Mouse (Mus musculus): ENCODE data around the gene Lonp1. TPM values are rescaled to one million over a fixed set of nuclear protein-coding genes. Genes with fewer than 3 reads are reported as not detected.

Lonp1 gene
- polyA plus RNA-seq (2014; fragmentation: Nextera tagmentation; extraction: Ambion mirVana): 56.0 and 56.3 TPM in 2 replicates

GRCm38 (mm10) chr17:56626754-56627470, at the start of gene Lonp1:
Gene Lonp1, minus strand, starts transcription at chr17:56626887.
- peak within 1 kb of the TSS; percentile 91 for H3K4me3 ChIP-seq (ENCODE audit: low read depth, low read length)
- DNase-seq (ENCODE audit: low spot score) (peak; percentile 99), ATAC-seq (ENCODE audit: insufficient read depth, low FRiP score, low TSS enrichment) (peak; percentile 91)
- H3K4me2 ChIP-seq (ENCODE audit: low read depth): peak within 1 kb of the TSS; percentile 95
- no peaks in the 10 kb centered on the region for H3K9me3 ChIP-seq (ENCODE audit: control insufficient read depth, low read length)
- peak within 1 kb of the TSS; percentile 83 for H3K9ac ChIP-seq (ENCODE audit: low read length)
- H3K4me1 ChIP-seq (ENCODE audit: control insufficient read depth, insufficient read depth, low read length): peaks cover 13% of the 10 kb centered on the region
- H3K36me3 ChIP-seq (ENCODE audit: control insufficient read depth, insufficient read depth, low read length): peaks cover 3% of the 10 kb centered on the region
- no peaks in the 10 kb centered on the region for H3K27me3 ChIP-seq (ENCODE audit: control insufficient read depth, insufficient read depth, low read length)
- under 1% methylated on average over 51 of the region's 51 CpGs for WGBS
- H3K27ac ChIP-seq (ENCODE audit: low read depth, low read length): peak within 1 kb of the TSS; percentile 56; the same call in 1 of the 2 replicates

DNA sequence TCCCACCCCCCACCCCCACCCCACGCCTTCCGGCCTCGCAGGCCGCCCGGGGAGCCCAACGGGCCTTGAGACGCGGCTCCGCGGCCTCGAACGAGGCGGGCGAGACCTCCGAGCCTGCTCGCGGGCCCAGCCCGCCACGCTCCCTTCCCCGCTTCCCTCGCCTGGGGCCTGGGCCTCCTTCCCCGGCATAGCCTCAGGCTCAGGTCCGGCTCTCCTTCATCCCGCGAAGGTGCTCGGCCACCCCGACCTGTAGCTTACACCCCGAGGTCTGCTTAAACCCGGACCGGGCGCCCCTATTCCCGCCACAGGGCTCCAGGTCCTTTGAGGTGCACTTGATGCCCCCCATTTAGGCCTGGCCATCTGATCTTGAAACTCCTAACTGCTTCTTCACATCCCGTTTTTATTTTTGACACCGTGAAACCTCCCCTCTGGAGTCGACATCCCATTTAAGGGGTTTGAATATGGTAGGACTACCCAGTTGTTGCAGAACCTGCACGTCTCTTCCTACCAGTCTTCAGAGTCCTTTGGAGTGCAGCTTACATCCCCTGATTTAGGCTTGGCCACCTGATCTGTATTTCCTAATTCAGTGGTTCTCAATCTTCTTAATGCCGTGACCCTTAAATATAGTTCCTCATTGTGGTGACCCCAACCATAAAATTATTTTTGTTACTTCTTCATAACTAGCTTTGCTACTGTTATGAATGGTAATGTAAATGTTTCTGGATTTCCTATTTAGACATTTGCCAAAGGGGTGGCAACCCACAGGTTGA, 47.1 kb upstream of the Lonp1 start:
- DNase-seq (ENCODE audit: low spot score) (no peak), ATAC-seq (ENCODE audit: insufficient read depth, low FRiP score, low TSS enrichment) (peak; percentile 29)
- peak overlapping the region; percentile 73 for H3K27ac ChIP-seq (ENCODE audit: low read depth, low read length)
- H3K9ac ChIP-seq (ENCODE audit: low read length): peak overlapping the region; percentile 97
- 2% methylated on average over 35 of the region's 37 CpGs for WGBS
- no peaks in the 10 kb centered on the region for H3K27me3 ChIP-seq (ENCODE audit: control insufficient read depth, insufficient read depth, low read length)
- H3K4me3 ChIP-seq (ENCODE audit: low read depth, low read length): peak overlapping the region; percentile 98
- H3K36me3 ChIP-seq (ENCODE audit: control insufficient read depth, insufficient read depth, low read length): 0 out of 2 replicates have a peak, but pooled peaks cover 8% of the 10 kb centered on the region
- H3K4me2 ChIP-seq (ENCODE audit: low read depth): peak overlapping the region; percentile 79
- H3K4me1 ChIP-seq (ENCODE audit: control insufficient read depth, insufficient read depth, low read length): peaks cover 14% of the 10 kb centered on the region
- no peaks in the 10 kb centered on the region for H3K9me3 ChIP-seq (ENCODE audit: control insufficient read depth, low read length)

GRCm38 (mm10) chr17:56672941-56673646, 46.4 kb upstream of the Lonp1 start, which contains the start of gene Ranbp3:
Gene Ranbp3, plus strand, starts transcription at chr17:56673294.
- H3K4me1 ChIP-seq (ENCODE audit: control insufficient read depth, insufficient read depth, low read length): peaks cover 14% of the 10 kb centered on the region
- H3K27me3 ChIP-seq (ENCODE audit: control insufficient read depth, insufficient read depth, low read length): no peaks in the 10 kb centered on the region
- H3K4me2 ChIP-seq (ENCODE audit: low read depth): peak within 1 kb of the TSS; percentile 79
- ATAC-seq (ENCODE audit: insufficient read depth, low FRiP score, low TSS enrichment) (peak; percentile 88), DNase-seq (ENCODE audit: low spot score) (peak; percentile 100)
- peak within 1 kb of the TSS; percentile 73 for H3K27ac ChIP-seq (ENCODE audit: low read depth, low read length)
- H3K36me3 ChIP-seq (ENCODE audit: control insufficient read depth, insufficient read depth, low read length): 0 out of 2 replicates have a peak, but pooled peaks cover 8% of the 10 kb centered on the region
- H3K4me3 ChIP-seq (ENCODE audit: low read depth, low read length): peak within 1 kb of the TSS; percentile 98
- H3K9me3 ChIP-seq (ENCODE audit: control insufficient read depth, low read length): no peaks in the 10 kb centered on the region
- WGBS: under 1% methylated on average over 58 of the region's 66 CpGs
- peak within 1 kb of the TSS; percentile 97 for H3K9ac ChIP-seq (ENCODE audit: low read length)

- H3K27me3 ChIP-seq (ENCODE audit: control insufficient read depth, insufficient read depth, low read length): no peaks in the 10 kb centered on the region; the same call in 1 of the 2 replicates
- DNase-seq (ENCODE audit: low spot score): no peak
- no peak overlapping the region for H3K4me2 ChIP-seq (ENCODE audit: low read depth)
- ATAC-seq (ENCODE audit: insufficient read depth, low FRiP score, low TSS enrichment): no peak
- H3K4me1 ChIP-seq (ENCODE audit: control insufficient read depth, insufficient read depth, low read length): peaks cover 9% of the 10 kb centered on the region
- H3K4me3 ChIP-seq (ENCODE audit: low read depth, low read length): no peak overlapping the region
- H3K36me3 ChIP-seq (ENCODE audit: control insufficient read depth, insufficient read depth, low read length): no peaks in the 10 kb centered on the region
- no peak overlapping the region for H3K9ac ChIP-seq (ENCODE audit: low read length)
- no peaks in the 10 kb centered on the region for H3K9me3 ChIP-seq (ENCODE audit: control insufficient read depth, low read length)
- WGBS: 89% methylated on average over 8 of the region's 8 CpGs
- no peak overlapping the region for H3K27ac ChIP-seq (ENCODE audit: low read depth, low read length)
These were observed 43.1 kb upstream of the Lonp1 start for GRCm38 (mm10) chr17:56669766-56670165.

DNA sequence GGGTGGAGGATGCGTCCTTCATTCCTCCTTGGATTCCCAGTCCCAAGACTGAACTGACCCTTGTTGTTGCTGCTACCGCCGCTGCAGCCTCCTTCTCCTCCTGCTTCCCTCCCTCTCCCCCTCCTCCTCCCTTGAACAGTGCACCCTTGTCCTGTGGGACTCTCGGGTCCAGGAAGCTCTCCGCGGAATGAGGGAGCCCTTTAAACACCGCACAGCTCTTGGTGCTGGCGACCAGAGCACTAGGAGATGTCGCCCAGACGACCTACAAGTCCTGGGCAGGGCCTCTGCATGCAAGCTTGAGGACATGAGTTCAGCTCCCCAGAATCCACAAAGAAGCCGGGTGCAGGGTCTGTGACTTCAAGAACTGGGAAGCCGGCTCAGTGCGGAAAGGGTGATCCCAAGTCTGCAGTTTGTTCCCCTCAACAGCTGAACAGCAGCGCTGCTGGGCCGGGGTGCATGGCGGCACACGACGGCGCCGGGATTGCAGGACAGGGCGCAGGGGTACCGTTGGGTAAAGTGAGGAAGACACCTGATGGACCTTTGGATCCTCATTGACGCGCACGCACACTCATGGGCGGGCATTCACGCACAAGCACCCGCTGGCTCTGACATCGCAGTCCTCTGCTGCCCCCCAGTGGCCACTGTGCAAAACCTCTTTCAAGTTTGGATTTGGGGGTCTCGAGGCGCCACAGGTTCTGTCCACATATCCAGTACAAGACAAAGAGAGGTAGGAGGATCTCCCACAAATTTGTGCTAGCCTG, 41.9 kb upstream of the Lonp1 start:
- 6% methylated on average over 31 of the region's 31 CpGs for WGBS
- peak overlapping the region; percentile 52 for H3K9ac ChIP-seq (ENCODE audit: low read length)
- H3K4me3 ChIP-seq (ENCODE audit: low read depth, low read length): peak overlapping the region; percentile 33
- ATAC-seq (ENCODE audit: insufficient read depth, low FRiP score, low TSS enrichment) (peak; percentile 6; the same call in 1 of the 2 replicates), DNase-seq (ENCODE audit: low spot score) (peak; percentile 88)
- no peaks in the 10 kb centered on the region for H3K36me3 ChIP-seq (ENCODE audit: control insufficient read depth, insufficient read depth, low read length)
- no peaks in the 10 kb centered on the region for H3K9me3 ChIP-seq (ENCODE audit: control insufficient read depth, low read length)
- H3K4me2 ChIP-seq (ENCODE audit: low read depth): peak overlapping the region; percentile 73
- no peaks in the 10 kb centered on the region; the same call in 1 of the 2 replicates for H3K27me3 ChIP-seq (ENCODE audit: control insufficient read depth, insufficient read depth, low read length)
- peaks cover 8% of the 10 kb centered on the region for H3K4me1 ChIP-seq (ENCODE audit: control insufficient read depth, insufficient read depth, low read length)
- H3K27ac ChIP-seq (ENCODE audit: low read depth, low read length): no peak overlapping the region

DNA sequence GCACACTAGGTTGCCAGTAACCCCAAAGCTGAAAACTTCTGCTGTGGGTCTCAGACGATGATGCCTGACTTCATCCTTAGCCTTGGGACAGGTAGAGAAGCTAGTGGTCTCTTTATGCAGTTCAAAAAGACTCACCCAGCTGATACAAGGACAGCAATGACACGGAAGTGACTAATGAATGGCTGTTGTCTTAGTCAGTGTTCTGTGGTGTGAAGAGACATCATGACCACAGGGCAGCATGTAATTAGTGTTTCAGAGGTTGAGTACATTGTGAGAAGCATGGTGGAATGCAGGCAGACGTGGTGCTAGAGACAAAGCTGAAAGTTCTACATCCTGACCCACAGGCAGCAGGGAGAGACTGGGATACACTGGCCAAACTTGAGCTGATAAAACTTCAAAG, 40.9 kb upstream of the Lonp1 start:
- Histone ChIP-seq H3K27ac (ENCODE audit: low read depth, low read length) (no peak overlapping the region), H3K36me3 (ENCODE audit: control insufficient read depth, insufficient read depth, low read length) (no peaks in the 10 kb centered on the region), H3K4me3 (ENCODE audit: low read depth, low read length) (no peak overlapping the region), H3K4me1 (ENCODE audit: control insufficient read depth, insufficient read depth, low read length) (peaks cover 8% of the 10 kb centered on the region), H3K9ac (ENCODE audit: low read length) (no peak overlapping the region), H3K27me3 (ENCODE audit: control insufficient read depth, insufficient read depth, low read length) (no peaks in the 10 kb centered on the region; the same call in 1 of the 2 replicates), H3K9me3 (ENCODE audit: control insufficient read depth, low read length) (no peaks in the 10 kb centered on the region), H3K4me2 (ENCODE audit: low read depth) (no peak overlapping the region)
- ATAC-seq (ENCODE audit: insufficient read depth, low FRiP score, low TSS enrichment): no peak
- DNase-seq (ENCODE audit: low spot score): no peak
- WGBS: 77% methylated on average over 3 of the region's 3 CpGs

DNA sequence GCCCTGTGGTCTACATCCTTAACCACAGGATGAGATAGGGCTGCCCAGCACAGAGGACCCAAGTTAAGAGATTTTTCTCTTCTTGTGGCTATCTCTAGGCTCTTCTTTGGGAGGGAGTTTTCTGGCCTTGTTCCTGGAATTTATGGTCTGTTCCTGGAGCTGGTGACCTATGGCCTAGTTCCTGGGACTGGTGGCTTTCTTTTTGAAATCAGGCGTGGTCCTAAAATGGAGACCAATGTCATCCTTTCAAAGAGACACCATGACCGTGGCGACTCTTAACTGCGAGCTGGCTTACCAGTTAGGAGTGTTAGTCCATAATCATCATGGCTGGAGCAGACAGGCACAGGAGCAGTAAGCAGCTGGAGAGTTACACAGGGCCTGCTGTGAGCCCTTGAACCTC, 39.7 kb upstream of the Lonp1 start:
- H3K4me1 ChIP-seq (ENCODE audit: control insufficient read depth, insufficient read depth, low read length): peaks cover 6% of the 10 kb centered on the region; the same call in 1 of the 2 replicates
- no peak for DNase-seq (ENCODE audit: low spot score)
- 86% methylated on average over 4 of the region's 4 CpGs for WGBS
- H3K4me3 ChIP-seq (ENCODE audit: low read depth, low read length): no peak overlapping the region
- no peak for ATAC-seq (ENCODE audit: insufficient read depth, low FRiP score, low TSS enrichment)
- H3K4me2 ChIP-seq (ENCODE audit: low read depth): no peak overlapping the region
- no peak overlapping the region for H3K9ac ChIP-seq (ENCODE audit: low read length)
- H3K36me3 ChIP-seq (ENCODE audit: control insufficient read depth, insufficient read depth, low read length): no peaks in the 10 kb centered on the region
- no peak overlapping the region for H3K27ac ChIP-seq (ENCODE audit: low read depth, low read length)
- no peaks in the 10 kb centered on the region for H3K9me3 ChIP-seq (ENCODE audit: control insufficient read depth, low read length)
- no peaks in the 10 kb centered on the region; the same call in 1 of the 2 replicates for H3K27me3 ChIP-seq (ENCODE audit: control insufficient read depth, insufficient read depth, low read length)

GRCm38 (mm10) chr17:56664333-56664732, 37.6 kb upstream of the Lonp1 start:
- Histone ChIP-seq H3K4me1 (ENCODE audit: control insufficient read depth, insufficient read depth, low read length) (peaks cover 6% of the 10 kb centered on the region; the same call in 1 of the 2 replicates), H3K27me3 (ENCODE audit: control insufficient read depth, insufficient read depth, low read length) (no peaks in the 10 kb centered on the region; the same call in 1 of the 2 replicates), H3K27ac (ENCODE audit: low read depth, low read length) (no peak overlapping the region), H3K4me3 (ENCODE audit: low read depth, low read length) (no peak overlapping the region), H3K36me3 (ENCODE audit: control insufficient read depth, insufficient read depth, low read length) (no peaks in the 10 kb centered on the region), H3K9ac (ENCODE audit: low read length) (peak overlapping the region; percentile 32; the same call in 1 of the 2 replicates), H3K4me2 (ENCODE audit: low read depth) (peak overlapping the region; percentile 2; the same call in 1 of the 2 replicates), H3K9me3 (ENCODE audit: control insufficient read depth, low read length) (no peaks in the 10 kb centered on the region)
- no peak for ATAC-seq (ENCODE audit: insufficient read depth, low FRiP score, low TSS enrichment)
- 3% methylated on average over 10 of the region's 10 CpGs for WGBS
- peak; percentile 48 for DNase-seq (ENCODE audit: low spot score)

Measured in neural tube, embryonic 11.5 days (tissue).